Mouse (Mus musculus) lung, postnatal 25 days (tissue): ENCODE measurements around the gene Midn.
A peak's percentile ranks its signal among the peaks of the same experiment; 100 is the strongest.

ENCODE experiments used
- DNase-seq: peaks from one replicate; pipeline ENCODE4 v3.0.0; 2022; ENCODE audit warnings: low spot score

Gene Midn

GRCm38 (mm10) chr10:80129846-80130245 is 18.2 kb upstream of the Midn start:
- no peak for DNase-seq

DNA sequence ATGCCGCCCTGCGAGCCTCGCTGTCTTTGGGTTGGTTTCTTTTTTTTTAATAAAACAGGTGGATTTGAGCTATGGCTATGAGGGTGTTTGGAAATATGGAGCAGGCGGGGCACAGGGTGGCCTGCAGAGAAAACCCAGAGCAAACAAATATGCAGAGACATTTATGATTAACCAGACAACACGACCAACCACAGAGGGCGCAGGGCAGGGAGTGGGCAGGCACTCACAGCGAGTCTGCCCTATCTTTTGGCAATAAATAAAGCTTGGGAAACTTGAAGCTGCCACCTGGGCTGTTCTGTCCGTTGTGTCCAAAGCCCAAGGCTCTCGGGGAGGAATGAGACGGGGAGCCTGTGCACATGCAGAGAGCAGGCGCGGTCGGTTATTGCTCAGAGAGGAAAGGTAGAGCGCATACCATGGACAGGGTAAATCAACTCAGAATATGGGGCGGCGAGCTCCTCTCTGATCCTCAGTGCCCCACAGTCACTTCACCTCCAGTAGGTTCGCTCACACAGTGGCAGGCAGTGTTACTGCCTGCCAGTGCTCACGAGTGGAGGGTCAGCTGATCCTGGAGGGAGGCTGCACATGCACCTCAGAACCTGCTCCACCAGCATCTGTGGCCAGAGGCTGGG is 17.6 kb upstream of the Midn start:
- DNase-seq: no peak

- no peak for DNase-seq
Observed at GRCm38 (mm10) chr10:80131316-80131951, 16.6 kb upstream of the Midn start.

DNA sequence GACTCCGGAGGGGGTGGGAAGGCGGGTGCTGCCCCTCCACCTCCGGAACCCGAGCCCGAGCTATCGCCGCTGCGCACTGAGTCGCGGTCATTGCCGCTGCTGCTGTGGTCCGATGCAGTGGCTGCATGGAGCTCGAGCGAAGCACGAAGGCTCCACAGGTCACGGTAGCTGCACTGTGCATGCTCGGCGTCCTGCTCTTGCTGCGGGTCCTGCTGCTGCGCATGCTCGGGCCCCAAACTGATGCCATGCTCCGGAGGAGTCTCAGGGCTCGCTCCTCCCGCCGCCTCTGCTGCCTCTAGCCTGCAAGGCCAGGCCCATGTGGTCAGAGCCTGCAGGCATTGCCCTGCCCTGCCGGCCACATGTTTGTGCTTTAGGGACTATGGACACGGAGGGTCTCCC is 16.1 kb upstream of the Midn start:
- DNase-seq: no peak

DNA sequence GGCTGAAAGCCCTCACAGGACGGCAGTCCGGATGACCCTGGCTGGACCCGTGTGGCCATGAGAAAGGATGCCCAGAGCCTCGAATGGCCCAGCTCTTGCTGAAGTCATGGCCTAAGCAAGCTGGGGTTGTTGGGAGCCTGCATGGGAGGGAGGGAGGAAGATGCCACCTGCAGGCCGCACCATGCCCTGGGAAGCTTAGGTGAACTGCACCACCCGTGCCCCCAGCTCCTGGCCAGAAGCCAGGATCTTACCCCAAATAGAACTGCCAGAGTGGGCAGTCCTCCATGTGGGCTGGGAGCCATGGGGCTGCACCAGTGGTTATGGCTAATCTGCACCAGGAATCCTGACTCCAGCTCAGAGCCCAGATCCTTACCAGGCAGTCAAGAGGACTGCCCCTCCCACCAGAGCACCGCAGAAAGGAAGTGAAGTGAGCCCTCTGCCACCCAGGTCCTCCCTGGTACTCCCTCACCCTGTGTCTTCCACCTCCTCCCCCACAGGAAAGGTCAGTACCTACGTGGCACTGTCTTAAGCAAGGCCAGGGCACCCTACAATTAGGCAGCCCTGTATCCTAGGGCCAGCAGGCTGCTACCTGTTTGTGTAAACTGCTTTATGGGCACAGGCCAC is 14.7 kb upstream of the Midn start:
- no peak for DNase-seq

DNA sequence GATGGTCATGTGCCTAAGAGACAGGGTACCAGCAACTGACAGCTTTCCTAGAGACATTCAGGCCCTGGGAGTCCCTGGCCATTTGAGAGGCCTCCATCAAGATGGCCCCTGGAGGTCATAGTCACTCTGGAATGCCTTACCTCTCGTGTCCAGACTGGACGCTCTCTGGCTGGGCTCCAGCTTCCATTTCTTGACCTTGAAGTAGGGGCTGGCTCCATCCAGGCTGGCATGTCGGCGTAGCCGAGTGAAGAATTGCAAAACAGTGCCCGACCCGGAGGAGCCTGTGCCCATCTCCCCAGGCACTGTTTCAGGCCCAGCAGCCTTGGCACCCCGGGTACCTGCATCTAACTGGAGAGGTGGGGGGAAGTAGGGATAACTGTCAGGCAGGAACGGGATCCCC is 13.7 kb upstream of the Midn start:
- no peak for DNase-seq

DNA sequence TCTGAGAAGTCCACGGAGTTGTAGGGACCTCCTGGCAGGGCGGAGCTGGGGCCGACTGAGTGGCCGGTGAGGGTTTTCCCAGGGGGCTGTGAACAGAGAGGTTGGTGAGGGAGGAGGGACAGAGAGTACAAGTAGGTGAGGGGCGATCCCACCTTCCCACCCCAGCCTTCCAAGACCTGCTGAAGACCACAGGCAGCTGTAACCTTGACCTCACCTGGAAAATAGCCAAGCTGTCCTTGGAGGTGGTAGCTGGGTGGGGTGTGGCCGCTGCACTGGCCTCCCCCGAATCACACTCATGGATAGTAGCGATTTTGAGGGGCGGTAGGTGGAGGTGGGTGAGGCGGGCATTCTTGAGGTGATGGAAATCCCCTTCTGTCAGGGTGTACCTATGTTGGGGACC is 12.9 kb upstream of the Midn start:
- no peak for DNase-seq

DNA sequence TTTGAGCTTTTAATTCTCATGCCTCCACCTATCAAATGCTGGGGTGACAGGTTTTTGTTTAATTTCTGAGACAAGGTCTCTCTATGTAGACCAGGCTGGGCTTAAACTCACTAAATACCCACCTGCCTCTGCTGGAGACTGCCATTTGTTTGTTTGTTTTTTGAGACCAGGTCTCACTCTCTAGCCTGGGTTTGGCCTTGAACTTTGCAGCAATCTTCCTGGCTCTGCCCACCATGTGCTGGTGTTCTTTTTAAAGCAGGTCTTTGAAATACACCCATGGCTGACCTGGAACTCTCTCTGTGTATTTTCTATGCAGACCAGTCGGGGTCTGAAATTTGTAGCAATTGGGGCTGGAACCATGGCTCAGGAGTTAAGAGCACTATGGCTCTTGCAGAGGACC is 12.4 kb upstream of the Midn start:
- no peak for DNase-seq

DNA sequence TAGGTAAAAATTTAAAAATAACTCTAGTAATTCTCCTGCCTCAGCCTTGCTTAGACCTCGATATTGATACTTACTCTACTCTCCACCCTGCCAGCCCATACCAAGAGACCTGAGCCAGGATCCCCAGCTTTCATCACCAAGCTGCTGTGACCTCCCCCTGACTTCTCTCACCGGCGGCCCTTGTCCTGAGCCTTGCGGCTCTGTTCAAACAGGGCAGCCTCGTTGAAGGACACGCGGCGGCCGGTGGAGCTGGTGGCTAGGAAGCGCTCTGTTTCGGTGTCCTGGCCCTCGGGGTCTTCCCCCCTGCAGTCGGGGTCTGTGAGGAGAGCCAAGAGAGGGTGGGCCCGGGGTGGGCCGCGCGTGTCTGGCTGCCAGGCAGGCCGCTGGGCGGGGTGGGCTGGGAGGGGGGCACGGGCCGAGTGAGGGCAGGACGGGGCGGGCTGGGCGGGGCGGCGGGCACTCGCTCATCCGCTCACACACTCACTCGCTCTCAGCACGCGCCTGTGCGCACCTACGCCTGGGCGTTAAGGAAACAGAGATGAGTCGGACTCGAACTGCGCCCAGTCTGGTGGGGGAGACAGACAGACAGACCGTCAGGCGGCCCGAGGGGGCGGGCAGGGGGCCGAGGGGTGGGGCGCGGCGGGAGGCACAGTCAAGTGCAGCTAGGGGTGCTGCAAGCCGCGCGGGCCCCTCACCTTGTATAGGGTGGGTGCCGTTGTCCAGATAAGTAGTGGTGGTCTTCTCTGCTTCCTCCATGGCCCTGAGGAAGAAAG is 11.7 kb upstream of the Midn start:
- no peak for DNase-seq

GRCm38 (mm10) chr10:80136952-80137625 is 11.0 kb upstream of the Midn start:
- DNase-seq: no peak

DNA sequence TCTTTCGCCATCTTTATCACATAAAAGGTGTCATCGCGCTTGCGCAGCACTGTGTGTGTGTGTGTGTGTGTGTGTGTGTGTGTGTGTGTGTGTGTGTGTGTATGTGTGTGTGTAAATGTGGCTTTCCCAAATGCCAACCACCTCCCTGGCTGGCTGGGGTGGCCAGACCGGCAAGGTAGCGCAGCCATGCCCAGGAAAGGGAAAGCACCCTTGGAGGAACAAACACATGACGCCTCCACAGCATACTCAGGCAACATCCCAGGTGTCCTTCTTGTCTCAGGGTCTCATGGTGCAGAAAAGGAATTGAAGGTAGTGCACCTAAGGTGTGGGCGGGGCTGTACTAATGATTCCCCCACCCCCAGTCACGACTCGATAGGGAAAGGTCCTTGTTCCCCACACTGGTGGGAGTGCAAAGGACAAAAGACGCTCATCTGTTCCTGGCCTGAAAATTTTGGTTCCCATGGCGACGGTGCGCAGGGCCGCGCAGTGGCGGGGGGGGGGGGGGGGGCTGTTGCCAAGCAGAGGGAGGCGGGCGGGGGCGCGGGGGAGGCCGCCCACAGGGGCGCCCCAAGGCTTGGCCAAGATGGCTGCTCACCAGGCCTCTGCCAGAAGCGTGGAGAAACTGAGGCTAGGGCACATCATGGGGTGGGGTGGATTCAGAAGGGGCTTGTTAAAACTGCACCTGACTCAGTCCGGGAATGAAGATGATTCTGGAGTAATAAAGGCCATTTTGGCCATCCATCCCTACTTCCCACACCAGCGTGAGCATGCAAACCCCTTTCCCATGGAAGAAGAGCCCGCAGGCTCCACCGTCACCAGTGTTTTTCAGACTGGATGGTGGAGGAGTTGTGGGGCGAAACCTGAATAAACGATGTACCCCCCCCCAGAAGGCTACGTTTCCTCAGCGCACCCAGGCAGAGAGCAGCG is 10.2 kb upstream of the Midn start:
- no peak for DNase-seq

DNA sequence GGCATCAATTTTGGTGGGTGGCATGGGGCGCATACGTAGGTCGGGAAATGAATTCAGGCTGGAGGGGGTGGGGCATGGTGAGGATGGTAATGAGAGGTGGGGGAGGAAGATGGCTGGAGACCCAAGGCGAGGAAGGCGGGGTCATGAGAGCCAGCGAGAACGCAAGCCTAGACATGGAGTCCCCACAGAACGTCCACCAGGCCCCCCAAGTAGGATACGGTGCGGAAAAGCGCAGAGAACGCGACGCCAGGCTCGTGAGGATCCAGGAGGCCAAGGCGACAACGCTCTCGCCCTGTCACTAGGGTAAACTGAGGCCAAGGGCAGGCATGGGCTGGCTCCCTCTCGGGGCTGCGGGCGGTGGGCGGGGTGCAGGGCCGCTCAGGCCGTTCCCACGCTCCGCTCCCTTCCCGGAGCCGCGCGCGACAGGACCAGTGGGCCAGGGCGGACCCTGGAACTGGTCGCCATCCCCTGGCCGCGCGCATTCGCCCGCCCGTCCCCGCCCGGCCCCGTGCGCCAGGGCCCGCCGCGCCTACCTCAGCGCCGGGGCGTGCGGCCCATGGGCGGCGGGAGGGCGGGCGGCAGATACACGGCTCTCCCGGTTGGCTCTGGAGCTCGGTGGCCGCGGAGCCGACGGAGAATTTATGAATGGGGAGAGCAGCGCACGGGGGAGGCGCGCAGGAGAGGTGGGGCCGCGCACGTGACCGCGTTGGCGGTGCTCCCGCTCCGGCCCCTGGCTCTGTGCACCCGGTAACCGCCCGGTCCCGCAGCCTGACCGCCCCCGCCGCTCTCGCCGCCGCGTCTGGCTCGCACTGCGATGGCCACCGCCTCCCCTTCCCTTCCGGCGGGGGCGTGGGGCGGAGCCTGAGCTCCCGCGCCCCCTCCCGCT is 9.3 kb upstream of the Midn start, which contains the start of gene Atp5d:
Gene Atp5d, plus strand, starts transcription at position 80 of the 886 bp plus-strand sequence.
- peak; percentile 56 for DNase-seq

DNA sequence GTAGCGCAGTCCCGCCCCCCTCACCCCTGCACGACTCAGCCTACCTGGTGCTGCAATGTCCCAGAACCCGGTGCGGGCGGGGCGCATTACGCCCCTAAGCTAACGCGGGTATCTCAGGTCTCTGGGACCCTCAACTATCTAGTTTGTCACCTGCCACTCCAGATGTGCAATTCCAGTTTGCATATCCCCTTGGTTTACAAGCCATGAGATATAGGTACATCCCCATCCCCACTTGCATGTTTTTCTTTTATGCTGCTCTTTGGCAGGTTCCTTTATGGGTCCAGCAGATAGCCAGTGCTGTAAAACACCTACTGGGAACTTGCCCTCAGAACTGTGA is 8.7 kb upstream of the Midn start:
- DNase-seq: no peak

DNA sequence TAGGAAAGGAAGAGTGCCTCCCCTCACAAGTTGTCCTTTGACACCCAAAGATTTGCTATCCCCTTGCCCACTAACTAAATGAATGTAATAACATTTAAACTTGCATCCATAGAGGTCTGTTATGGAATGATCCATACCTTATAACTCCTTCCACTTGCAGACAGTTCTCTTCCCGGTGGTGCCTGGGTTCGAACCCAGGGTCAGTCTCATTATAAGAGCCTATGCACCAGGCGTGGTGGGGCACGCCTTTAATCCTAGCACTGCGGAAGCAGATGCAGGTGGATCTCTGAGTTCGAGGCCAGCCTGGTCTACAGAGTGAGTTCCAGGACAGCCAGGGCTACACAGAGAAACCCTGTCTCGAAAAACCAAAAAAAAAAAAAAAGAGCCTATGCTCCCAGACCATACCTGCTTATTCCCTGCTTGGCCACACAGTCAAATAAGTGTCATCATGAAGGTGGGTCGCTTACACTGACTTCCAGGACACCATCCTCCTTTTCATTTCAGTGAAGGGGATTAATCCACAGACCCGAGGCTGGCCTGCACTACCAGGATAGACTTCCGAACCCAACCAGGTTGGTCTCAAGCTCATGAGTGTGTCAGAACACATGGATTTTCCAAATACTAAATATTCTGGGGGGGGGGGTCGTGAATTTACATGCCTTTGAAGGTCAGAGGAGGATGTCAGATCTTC is 8.0 kb upstream of the Midn start:
- DNase-seq: no peak

GRCm38 (mm10) chr10:80140666-80141035 is 7.4 kb upstream of the Midn start, which contains the start of gene Cbarp:
Gene Cbarp (minus strand): TSS chr10:80140835.
- DNase-seq: no peak

GRCm38 (mm10) chr10:80141243-80141642 is 6.8 kb upstream of the Midn start:
- peak; percentile 98 for DNase-seq

GRCm38 (mm10) chr10:80141786-80142529 is 6.1 kb upstream of the Midn start:
- DNase-seq: peak; percentile 98

- DNase-seq: no peak
Observed at GRCm38 (mm10) chr10:80142530-80142925, 5.5 kb upstream of the Midn start.

- DNase-seq: no peak
Observed at GRCm38 (mm10) chr10:80143664-80144063, 4.4 kb upstream of the Midn start.
